Mouse (Mus musculus): ENCODE results near the gene Tmem175. TPM values are rescaled to one million over a fixed set of nuclear protein-coding genes. Genes with fewer than 3 reads are reported as not detected.

Tmem175 gene
- total and polyA plus RNA-seq, 3 experiments, result 20.3 to 25.4 (median 21.4) TPM

GRCm38 (mm10) chr5:108668977-108669936 is 39.7 kb downstream of the Tmem175 start, which contains the start of gene Dgkq:
Gene Dgkq, minus strand, starts transcription at chr5:108669672.
- dilution Hi-C loops (cut with MboI; ENCODE audit: extremely low pct_ligation_motif_present, extremely low pct_unique_long_range_greater_than_20kb, low sequenced_read_pairs) (no loop called here), in situ Hi-C loops (cut with MboI; ENCODE audit: low pct_ligation_motif_present, low pct_unique_long_range_greater_than_20kb, low sequenced_read_pairs) (loop anchor here (25.0 kb wide), 1 partner anchor 232 kb away; the partner anchor contains the start of genes Atp5k and Mfsd7a)
- peak; percentile 54 for TF ChIP-seq NRF1 (IDR thresholded peaks at IDR 0.05; ENCODE audit: low read depth, low read length)
- peak; percentile 92 for TF ChIP-seq MAX (IDR thresholded peaks at IDR 0.05; ENCODE audit: low read length)
- TF ChIP-seq IRF4 (IDR thresholded peaks at IDR 0.05; ENCODE audit: low read depth, low read length), result peak; percentile 40
- peak; percentile 25 for TF ChIP-seq SMC3 (IDR thresholded peaks at IDR 0.05; ENCODE audit: low read depth, low read length)
- no peak for TF ChIP-seq E2F4 (IDR thresholded peaks at IDR 0.05; ENCODE audit: insufficient replicate concordance, low read depth, low read length)
- TF ChIP-seq USF2 (conservative IDR thresholded peaks at IDR 0.05; ENCODE audit: low read depth, low read length), result peak; percentile 90
- TF ChIP-seq MXI1 (IDR thresholded peaks at IDR 0.05; ENCODE audit: low read depth, low read length), result peak; percentile 73; the same call in 1 of the 2 replicates
- peak; percentile 60 for TF ChIP-seq ELF1 (IDR thresholded peaks at IDR 0.05; ENCODE audit: low read depth, low read length)
- no peak for TF ChIP-seq EP300 (IDR thresholded peaks at IDR 0.05; ENCODE audit: low read length)
- no peak; the same call in 1 of the 2 replicates for TF ChIP-seq RCOR1 (conservative IDR thresholded peaks at IDR 0.05; ENCODE audit: low read depth, low read length)
- TF ChIP-seq CTCF (conservative IDR thresholded peaks at IDR 0.05 in 1 of 2, IDR thresholded peaks at IDR 0.05 in 1 of 2; ENCODE audit: low read depth in 2 of 2, low read length in 2 of 2), result peak in 1 of 2 experiments; percentile 74; a peak in 2 of 4 replicates
- peak; percentile 85 for TF ChIP-seq SIN3A (IDR thresholded peaks at IDR 0.05; ENCODE audit: low read length)
- TF ChIP-seq CHD1 (IDR thresholded peaks at IDR 0.05; ENCODE audit: low read depth, low read length), result no peak; the same call in 1 of the 2 replicates
- peak; percentile 61 for TF ChIP-seq HCFC1 (IDR thresholded peaks at IDR 0.05; ENCODE audit: low read depth, low read length)
- peak; percentile 69; the same call in 1 of the 2 replicates for TF ChIP-seq MEF2A (IDR thresholded peaks at IDR 0.05; ENCODE audit: borderline replicate concordance, low read depth, low read length)
- peak; percentile 95 for TF ChIP-seq USF1 (IDR thresholded peaks at IDR 0.05; ENCODE audit: low read depth, low read length)
- 0 out of 2 replicates have a peak, but pooled peaks have one; percentile 51 for TF ChIP-seq ETS1 (conservative IDR thresholded peaks at IDR 0.05; ENCODE audit: low read depth, low read length)
- no peak for TF ChIP-seq POLR2AphosphoS2 (IDR thresholded peaks at IDR 0.05; ENCODE audit: low read depth, low read length)
- TF ChIP-seq ZMIZ1 (IDR thresholded peaks at IDR 0.05; ENCODE audit: low read depth, low read length), result peak; percentile 44; the same call in 1 of the 2 replicates
- TF ChIP-seq RAD21 (IDR thresholded peaks at IDR 0.05; ENCODE audit: low read depth, low read length), result peak; percentile 80
- peak; percentile 86 for TF ChIP-seq POLR2A (IDR thresholded peaks at IDR 0.05; ENCODE audit: low read depth, low read length)
- peak; percentile 99 for TF ChIP-seq BHLHE40 (IDR thresholded peaks at IDR 0.05; ENCODE audit: low read depth, low read length)
- TF ChIP-seq TCF12 (IDR thresholded peaks at IDR 0.05; ENCODE audit: low read depth, low read length), result peak; percentile 78; the same call in 1 of the 2 replicates
- TF ChIP-seq TBP (conservative IDR thresholded peaks at IDR 0.05; ENCODE audit: low read depth, low read length), result peak; percentile 36; the same call in 1 of the 2 replicates
- no peak; the same call in 1 of the 2 replicates for TF ChIP-seq KAT2A (IDR thresholded peaks at IDR 0.05; ENCODE audit: insufficient replicate concordance, low read length)
- H3K4me2 ChIP-seq (ENCODE audit: insufficient read depth, low read depth, poor library complexity, severe bottlenecking), result peak within 1 kb of the TSS; percentile 70
- no peaks in the 10 kb centered on the region for H3K9me3 ChIP-seq (replicated peaks; ENCODE audit: low read length)
- peaks cover 13 to 33% of the 10 kb centered on the region in 2 experiments for H3K36me3 ChIP-seq (replicated peaks in 1 of 2; ENCODE audit: control insufficient read depth in 1 of 2, insufficient read depth in 1 of 2, low read length in 1 of 2)
- peaks cover 3% of the 10 kb centered on the region for H3K27me3 ChIP-seq (replicated peaks)
- H3K4me1 ChIP-seq (ENCODE audit: control insufficient read depth in 1 of 2, insufficient read depth in 2 of 2), result peaks cover 2 to 31% of the 10 kb centered on the region in 2 experiments
- H3K4me3 ChIP-seq (replicated peaks in 1 of 3; ENCODE audit: low read depth in 2 of 3, low read length in 2 of 3, poor library complexity in 1 of 3), result peak within 1 kb of the TSS; percentile 65 to 73 (median 66)
- peak; percentile 84 for DNase-seq (ENCODE audit: extremely low read depth)
- peak within 1 kb of the TSS; percentile 14; the same call in 1 of the 2 replicates for H3K27ac ChIP-seq (ENCODE audit: insufficient read depth, low read depth)
- peak within 1 kb of the TSS; percentile 80 for H3K9ac ChIP-seq (ENCODE audit: insufficient read depth, low read depth)
- H3K79me2 ChIP-seq (replicated peaks; ENCODE audit: control insufficient read depth, extremely low read depth, insufficient read depth, poor library complexity, severe bottlenecking), result no peaks in the 10 kb centered on the region

Measured in CH12.LX (cell line).